Mouse (Mus musculus) hindbrain, embryonic 11.5 days (tissue): ENCODE data around the gene Pold4. TPM values are rescaled to one million over a fixed set of nuclear protein-coding genes. Genes with fewer than 3 reads are reported as not detected.

ENCODE experiments used
- ATAC-seq: fragments of 200-750 bp; cut with Nextera tagmentation; 2 replicates; pipeline ENCODE4 v1.8.0; 2017; ENCODE audit warnings: mild to moderate bottlenecking, moderate TSS enrichment, moderate library complexity; ENCODE audit not compliant: low FRiP score
- DNase-seq: peaks from one replicate; pipeline ENCODE4 v3.0.0-alpha.2; 2015; ENCODE audit warnings: low spot score
- H3K27ac ChIP-seq: fragments of 300-500 bp; sonication (generic); 2 replicates; pipeline ENCODE4 v1.5.1; 2014; ENCODE audit warnings: mild to moderate bottlenecking, low read depth, low read length
- H3K27me3 ChIP-seq: fragments of 300-500 bp; sonication (generic); 2 replicates; pipeline ENCODE4 v1.6.1; 2014; ENCODE audit warnings: mild to moderate bottlenecking, low read length, moderate library complexity, mixed read lengths; ENCODE audit not compliant: control insufficient read depth, insufficient read depth
- H3K36me3 ChIP-seq: fragments of 300-500 bp; sonication (generic); 2 replicates; pipeline ENCODE4 v1.6.1; 2014; ENCODE audit warnings: mild to moderate bottlenecking, low read length, moderate library complexity, mixed read lengths; ENCODE audit not compliant: control insufficient read depth, insufficient read depth
- H3K4me1 ChIP-seq: fragments of 300-500 bp; sonication (generic); replicated peaks from 2 replicates; pipeline ENCODE4 v1.6.1; 2014; ENCODE audit warnings: low read length, mixed read lengths; ENCODE audit not compliant: control insufficient read depth, insufficient read depth
- H3K4me2 ChIP-seq: fragments of 300-500 bp; sonication (generic); replicated peaks from 2 replicates; pipeline ENCODE4 v1.6.1; 2014; ENCODE audit warnings: mild to moderate bottlenecking, low read depth, low read length
- H3K4me3 ChIP-seq: fragments of 300-500 bp; sonication (generic); 2 replicates; pipeline ENCODE4 v1.5.1; 2014; ENCODE audit warnings: low read depth, low read length
- H3K9ac ChIP-seq: fragments of 300-500 bp; sonication (generic); 2 replicates; pipeline ENCODE4 v1.6.1; 2014; ENCODE audit warnings: low read depth, low read length
- H3K9me3 ChIP-seq: fragments of 300-500 bp; sonication (generic); 2 replicates; pipeline ENCODE4 v1.6.1; 2016; ENCODE audit warnings: low read length; ENCODE audit not compliant: control insufficient read depth
- WGBS: fragments of 180-500 bp; shearing (Covaris S2); extraction: QIAGEN DNeasy Blood & Tissue Kit; methylation state at CpG from one replicate; pipeline ENCODE4 v1.1.7; 2014; 5-methylcytosine and 5-hydroxymethylcytosine counted together
- polyA plus RNA-seq: library from polyadenylated mRNA; unstranded; fragments of >200 nt; fragmentation: Nextera tagmentation; extraction: Ambion mirVana; gene quantifications from 2 replicates; pipeline ENCODE4 v1.2.1, GENCODE M21; 2014

The Pold4 gene
- polyA plus RNA-seq, 1 experiment from 2014 or later: 17.9 TPM

GRCm38 (mm10) chr19:4264171-4264780 is 32.6 kb downstream of the Pold4 start:
- Histone ChIP-seq H3K4me3 (no peak overlapping the region), H3K27me3 (peaks cover 14% of the 10 kb centered on the region), H3K27ac (no peak overlapping the region), H3K4me1 (0 out of 2 replicates have a peak, but pooled peaks cover 3% of the 10 kb centered on the region), H3K9me3 (no peaks in the 10 kb centered on the region), H3K4me2 (no peak overlapping the region), H3K36me3 (no peaks in the 10 kb centered on the region), H3K9ac (no peak overlapping the region)
- 92% methylated on average over 6 of the region's 6 CpGs for WGBS
- DNase-seq: no peak
- ATAC-seq: no peak

- H3K9me3 ChIP-seq: no peaks in the 10 kb centered on the region
- H3K4me1 ChIP-seq: 0 out of 2 replicates have a peak, but pooled peaks cover 3% of the 10 kb centered on the region
- H3K9ac ChIP-seq: no peak overlapping the region
- H3K4me2 ChIP-seq: no peak overlapping the region
- H3K27me3 ChIP-seq: peaks cover 16% of the 10 kb centered on the region
- no peak overlapping the region for H3K27ac ChIP-seq
- ATAC-seq: no peak
- no peak overlapping the region for H3K4me3 ChIP-seq
- no peaks in the 10 kb centered on the region for H3K36me3 ChIP-seq
- DNase-seq: no peak
- 75% methylated on average over 4 of the region's 4 CpGs for WGBS
Measured at GRCm38 (mm10) chr19:4265956-4266355, 34.3 kb downstream of the Pold4 start.

DNA sequence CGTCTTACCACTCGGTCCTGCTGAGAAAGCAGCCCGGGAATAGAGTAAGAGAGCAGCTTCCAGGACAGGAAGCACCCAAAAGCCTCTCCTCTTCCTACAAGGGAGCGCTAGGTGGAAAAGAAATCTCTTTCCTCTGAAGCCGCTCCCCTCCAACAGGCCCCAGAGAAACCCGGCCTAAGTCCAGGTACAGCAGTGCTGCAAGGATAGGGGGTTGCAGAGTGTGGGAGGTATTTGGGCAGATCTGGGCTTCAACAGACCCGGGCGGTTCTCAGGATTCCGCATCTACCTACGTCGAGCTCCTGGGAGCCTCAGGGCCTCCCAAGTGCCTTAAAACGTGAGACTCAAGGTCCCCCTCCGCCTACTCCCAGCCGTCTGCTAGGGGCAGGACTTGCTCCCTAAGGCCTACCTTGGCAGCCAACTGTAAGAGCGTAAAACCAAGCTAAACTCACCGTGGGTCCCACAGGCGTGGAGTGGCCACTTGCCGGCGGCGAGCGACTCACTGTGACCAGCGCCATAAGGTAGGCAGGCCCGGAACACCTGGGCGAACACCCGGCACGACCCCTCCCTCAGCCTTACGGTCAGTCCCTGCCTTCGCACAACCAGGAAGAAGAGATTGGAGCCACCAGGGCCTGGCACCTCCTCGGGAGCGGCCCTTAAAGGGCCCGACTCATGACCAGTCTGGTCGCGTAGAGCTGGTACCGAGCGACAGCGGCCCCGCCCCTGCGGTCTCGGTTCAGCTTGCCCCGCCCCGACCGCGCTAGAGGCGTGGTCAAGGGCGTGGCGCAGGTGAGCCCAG is 37.1 kb downstream of the Pold4 start, which contains the start of gene Ssh3:
Ssh3 (minus strand) TSS at position 615 of the 796 bp plus-strand sequence.
- H3K27ac ChIP-seq: no peak within 1 kb of the TSS
- H3K36me3 ChIP-seq: no peaks in the 10 kb centered on the region
- H3K9me3 ChIP-seq: no peaks in the 10 kb centered on the region
- H3K4me3 ChIP-seq: peak within 1 kb of the TSS; percentile 27; the same call in 1 of the 2 replicates
- H3K9ac ChIP-seq: 0 out of 2 replicates have a peak within 1 kb of the TSS, but pooled peaks have one; percentile 17
- H3K27me3 ChIP-seq: peaks cover 16% of the 10 kb centered on the region
- ATAC-seq (peak; percentile 47; the same call in 1 of the 2 replicates), DNase-seq (peak; percentile 46)
- 0 out of 2 replicates have a peak, but pooled peaks cover 3% of the 10 kb centered on the region for H3K4me1 ChIP-seq
- peak within 1 kb of the TSS; percentile 45 for H3K4me2 ChIP-seq
- 6% methylated on average over 46 of the region's 46 CpGs for WGBS

GRCm38 (mm10) chr19:4270187-4270586 is 38.5 kb downstream of the Pold4 start:
- no peaks in the 10 kb centered on the region for H3K9me3 ChIP-seq
- H3K4me1 ChIP-seq: 0 out of 2 replicates have a peak, but pooled peaks cover 3% of the 10 kb centered on the region
- peaks cover 16% of the 10 kb centered on the region for H3K27me3 ChIP-seq
- DNase-seq (no peak), ATAC-seq (no peak)
- no peak overlapping the region for H3K4me2 ChIP-seq
- no peaks in the 10 kb centered on the region for H3K36me3 ChIP-seq
- H3K9ac ChIP-seq: no peak overlapping the region
- H3K27ac ChIP-seq: no peak overlapping the region
- no peak overlapping the region for H3K4me3 ChIP-seq
- 69% methylated on average over 6 of the region's 6 CpGs for WGBS

DNA sequence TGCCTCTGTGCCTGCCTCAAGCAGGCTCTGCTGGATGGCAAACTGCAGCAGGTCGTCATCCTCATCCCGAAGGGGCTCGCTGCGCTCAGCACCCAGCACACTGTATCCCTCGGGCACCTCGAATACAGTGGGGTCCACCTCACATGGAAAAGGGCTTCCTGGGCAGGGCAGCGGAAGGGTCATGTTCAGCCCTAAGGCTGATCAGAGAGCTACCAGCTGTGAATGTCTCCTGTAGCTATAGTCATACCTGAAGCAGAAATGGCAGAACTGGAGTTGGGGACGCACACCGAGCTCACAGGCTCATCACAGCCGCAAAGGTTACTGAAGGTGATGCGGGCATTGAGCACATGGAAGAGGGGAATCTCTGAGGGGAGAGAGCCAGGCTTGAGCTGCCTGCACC is 39.3 kb downstream of the Pold4 start:
- DNase-seq: no peak
- no peak for ATAC-seq
- peaks cover 16% of the 10 kb centered on the region for H3K27me3 ChIP-seq
- H3K4me1 ChIP-seq: 0 out of 2 replicates have a peak, but pooled peaks cover 3% of the 10 kb centered on the region
- no peak overlapping the region for H3K4me3 ChIP-seq
- H3K9me3 ChIP-seq: no peaks in the 10 kb centered on the region
- H3K36me3 ChIP-seq: no peaks in the 10 kb centered on the region
- H3K27ac ChIP-seq: no peak overlapping the region
- no peak overlapping the region for H3K4me2 ChIP-seq
- 93% methylated on average over 11 of the region's 11 CpGs for WGBS
- H3K9ac ChIP-seq: no peak overlapping the region

- Histone ChIP-seq H3K27ac (no peak overlapping the region), H3K9ac (no peak overlapping the region), H3K4me3 (no peak overlapping the region), H3K4me2 (no peak overlapping the region), H3K36me3 (no peaks in the 10 kb centered on the region), H3K9me3 (no peaks in the 10 kb centered on the region), H3K4me1 (0 out of 2 replicates have a peak, but pooled peaks cover 3% of the 10 kb centered on the region), H3K27me3 (no peaks in the 10 kb centered on the region)
- DNase-seq: no peak
- 95% methylated on average over 1 of the region's 1 CpGs for WGBS
- no peak for ATAC-seq
Measured at GRCm38 (mm10) chr19:4279487-4279886, 47.8 kb downstream of the Pold4 start.

GRCm38 (mm10) chr19:4280425-4280824 is 48.7 kb downstream of the Pold4 start:
- 94% methylated on average over 9 of the region's 9 CpGs for WGBS
- Histone ChIP-seq H3K27ac (no peak overlapping the region), H3K9me3 (no peaks in the 10 kb centered on the region), H3K4me1 (0 out of 2 replicates have a peak, but pooled peaks cover 3% of the 10 kb centered on the region), H3K4me3 (no peak overlapping the region), H3K9ac (no peak overlapping the region), H3K36me3 (no peaks in the 10 kb centered on the region), H3K4me2 (no peak overlapping the region), H3K27me3 (no peaks in the 10 kb centered on the region)
- no peak for ATAC-seq
- DNase-seq: no peak

DNA sequence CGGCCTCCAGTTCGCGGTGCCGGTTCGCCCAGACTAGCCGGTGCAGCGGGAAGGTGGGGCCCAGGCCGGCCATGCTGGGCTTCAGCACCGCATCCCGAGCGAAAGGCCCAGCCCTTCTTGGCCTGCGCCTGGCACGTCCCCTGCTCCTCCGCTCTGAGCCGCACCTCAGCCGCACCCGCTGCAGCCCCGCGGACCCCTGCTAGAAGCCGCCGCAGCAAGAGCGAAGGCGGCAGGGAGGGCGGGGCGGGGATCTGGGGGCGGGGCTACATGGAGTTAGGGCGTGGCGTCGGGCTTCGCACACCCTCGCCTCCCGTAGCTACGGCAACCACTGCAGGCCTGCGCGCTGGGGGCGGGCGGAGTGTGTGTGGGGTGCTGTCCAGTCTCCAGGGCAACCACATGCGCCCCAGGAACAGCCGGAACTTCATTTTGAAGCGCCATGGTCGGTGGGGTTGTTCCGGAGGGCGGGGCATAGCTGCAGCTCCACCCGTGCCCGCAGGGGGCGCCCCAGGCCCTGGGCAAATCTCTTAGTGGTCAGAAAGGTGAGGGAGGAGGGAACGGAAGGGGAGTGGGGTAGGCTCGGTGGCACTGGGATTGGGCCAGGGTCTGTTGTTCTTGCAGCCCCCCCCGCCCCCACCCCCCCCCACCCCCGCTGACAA is 51.3 kb downstream of the Pold4 start, which contains the start of gene Ankrd13d:
Ankrd13d (minus strand) TSS at position 240 of the 656 bp plus-strand sequence.
- H3K4me1 ChIP-seq: 0 out of 2 replicates have a peak, but pooled peaks cover 3% of the 10 kb centered on the region
- peaks cover 5% of the 10 kb centered on the region for H3K36me3 ChIP-seq
- H3K4me3 ChIP-seq: peak within 1 kb of the TSS; percentile 53
- H3K4me2 ChIP-seq: peak within 1 kb of the TSS; percentile 76
- H3K27me3 ChIP-seq: no peaks in the 10 kb centered on the region
- H3K27ac ChIP-seq: no peak within 1 kb of the TSS
- no peaks in the 10 kb centered on the region for H3K9me3 ChIP-seq
- ATAC-seq (peak; percentile 96), DNase-seq (peak; percentile 92)
- WGBS: under 1% methylated on average over 43 of the region's 50 CpGs
- H3K9ac ChIP-seq: peak within 1 kb of the TSS; percentile 66
